Mouse (Mus musculus) right cerebral cortex, postnatal 36 days (tissue): ENCODE results near the gene Lamb2.

Source experiments
- DNase-seq, 2 experiments: peaks; one replicate each; pipeline ENCODE4 v3.0.0; 2022; ENCODE audit warnings: low spot score in 2 of 2, mixed read lengths in 1 of 2

The Lamb2 gene

DNA sequence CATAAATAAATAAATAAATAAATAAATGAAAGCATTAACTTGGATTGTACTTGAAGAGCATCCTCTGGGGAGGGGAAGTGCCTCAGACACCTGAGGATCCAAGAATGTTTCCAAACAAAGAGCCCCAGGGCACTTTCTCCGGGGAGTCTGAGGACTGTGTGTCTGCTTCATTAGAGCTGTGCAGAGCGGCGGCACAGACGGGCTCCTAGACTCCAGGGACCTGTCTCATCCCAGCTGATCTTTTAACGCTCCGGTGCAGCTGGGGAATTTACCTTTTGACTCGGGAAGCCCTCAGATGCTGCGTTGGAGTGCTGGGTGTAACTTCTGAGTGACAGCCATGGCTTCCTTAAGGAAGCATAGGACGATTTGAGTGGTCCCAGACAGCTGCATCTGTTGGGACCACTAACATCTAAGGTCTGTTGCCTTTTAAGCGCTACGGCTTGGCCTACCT lies 18.3 kb upstream of the Lamb2 start, which contains the start of gene Klhdc8b:
TSS of gene Klhdc8b (minus strand) at position 401 of the 451 bp plus-strand sequence.
- DNase-seq, result no peak

DNA sequence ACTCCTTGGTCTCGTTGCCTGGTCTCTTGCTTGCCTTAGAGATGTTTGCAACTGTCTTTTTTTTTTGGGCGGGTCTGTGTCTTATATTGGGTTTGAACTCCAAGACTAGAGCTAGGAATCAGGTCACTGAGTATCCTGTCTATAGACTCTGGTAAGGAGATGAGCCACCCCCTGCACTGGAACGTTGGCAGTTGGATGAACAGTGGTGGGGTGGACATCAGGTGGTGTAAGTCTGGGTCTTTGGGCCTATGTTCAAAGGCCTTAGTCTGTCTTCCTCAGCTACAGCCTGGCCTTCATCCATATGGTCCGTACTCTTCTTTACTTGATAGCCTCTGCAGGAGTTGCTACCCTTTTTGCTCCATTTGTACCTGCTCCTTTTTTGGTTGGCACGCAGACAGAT lies 17.9 kb upstream of the Lamb2 start:
- no peak for DNase-seq

GRCm38 (mm10) chr9:108462192-108462591 lies 17.3 kb upstream of the Lamb2 start:
- DNase-seq, result no peak

DNA sequence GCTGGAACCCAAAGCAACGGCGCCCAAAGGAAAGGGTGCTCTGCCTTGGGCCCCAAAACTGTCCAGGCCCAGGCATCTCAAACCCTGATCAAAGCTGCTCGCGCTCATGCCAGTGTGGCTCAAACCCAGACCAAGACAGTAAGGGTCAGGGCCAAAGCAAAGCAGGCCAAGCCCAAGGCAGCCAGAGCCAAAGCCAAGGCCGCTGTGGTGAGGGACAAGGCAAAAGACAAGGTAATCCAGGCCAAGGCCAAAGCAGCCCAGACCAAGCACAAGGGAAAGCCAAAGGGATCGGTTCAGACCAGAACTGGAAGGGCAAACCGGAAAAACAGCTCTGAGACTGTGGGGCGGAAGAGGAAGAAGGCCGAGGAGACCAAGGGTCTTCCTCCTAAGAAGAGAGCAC lies 15.8 kb upstream of the Lamb2 start:
- no peak for DNase-seq

DNA sequence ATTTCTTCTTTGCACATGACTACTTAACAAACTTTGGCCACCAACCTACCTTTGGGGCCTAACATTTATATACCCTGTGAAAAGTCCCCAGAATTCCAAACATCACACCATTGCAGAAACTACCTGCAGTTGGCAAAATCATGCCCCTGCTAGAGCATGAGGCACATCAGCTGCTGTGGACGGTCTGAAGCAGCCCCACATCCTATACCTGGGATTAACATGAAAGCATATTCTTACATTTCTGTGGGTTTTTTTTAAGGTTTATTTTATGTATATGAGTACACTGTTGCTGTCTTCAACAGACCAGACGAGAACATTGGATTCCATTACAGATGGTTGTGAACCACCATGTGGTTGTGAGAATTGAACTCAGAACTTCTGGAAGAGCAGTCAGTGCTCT lies 13.3 kb upstream of the Lamb2 start:
- DNase-seq, result no peak

DNA sequence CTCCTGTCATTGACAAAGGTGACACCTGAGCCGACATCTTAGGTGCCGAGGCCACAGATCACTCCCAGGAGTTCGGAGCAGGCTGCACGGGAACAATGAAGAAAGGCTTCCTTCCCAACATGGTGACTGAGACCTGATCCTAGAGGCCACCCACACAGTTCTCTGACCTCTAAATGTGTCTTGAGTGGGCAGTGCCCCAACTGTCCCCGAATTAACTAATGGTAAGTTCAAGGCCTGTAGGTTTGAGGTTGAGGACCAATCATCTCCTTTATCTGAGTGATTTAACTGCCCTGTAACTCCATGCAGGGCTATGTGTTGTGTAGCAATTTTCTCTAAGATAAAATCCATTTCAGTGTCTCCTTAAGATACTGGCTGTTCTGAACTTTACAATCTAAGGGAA lies 10.1 kb upstream of the Lamb2 start:
- no peak for DNase-seq

GRCm38 (mm10) chr9:108469845-108470244 lies 9.7 kb upstream of the Lamb2 start:
- DNase-seq, result no peak

GRCm38 (mm10) chr9:108474528-108474927 lies 5.0 kb upstream of the Lamb2 start:
- no peak for DNase-seq

DNA sequence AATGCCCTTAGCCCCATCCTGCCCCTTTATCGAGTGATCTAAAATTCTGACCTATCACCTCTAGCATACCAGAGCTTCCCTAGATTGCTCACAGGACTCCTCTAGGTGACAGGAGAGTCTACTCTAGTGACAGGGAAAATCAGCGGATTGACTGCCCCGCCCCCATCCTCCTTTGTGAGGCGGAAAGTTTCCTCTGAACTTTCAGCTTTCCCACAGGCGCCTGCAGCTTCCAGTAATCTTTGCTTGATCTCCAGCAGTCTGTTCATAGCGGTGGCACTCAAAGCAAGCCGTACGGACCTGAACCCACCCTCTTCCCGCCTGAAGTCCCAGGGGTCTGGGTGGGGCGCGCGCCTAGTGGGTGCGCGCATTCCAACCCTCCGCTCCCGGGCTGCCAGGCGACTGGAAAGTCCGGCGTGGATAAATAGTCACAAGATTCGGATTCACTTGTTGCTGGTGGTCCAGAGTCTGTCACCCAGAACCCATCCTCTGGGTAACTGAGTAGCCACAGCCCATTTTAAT lies 839 bp upstream of the Lamb2 start:
- no peak for DNase-seq

- no peak for DNase-seq
Observed at GRCm38 (mm10) chr9:108479241-108479640, 295 bp upstream of the Lamb2 start.

- DNase-seq, result no peak
Observed at GRCm38 (mm10) chr9:108480813-108481519, 1.4 kb downstream of the Lamb2 start.

- DNase-seq, result no peak
Observed at GRCm38 (mm10) chr9:108481520-108482210, 2.1 kb downstream of the Lamb2 start.

GRCm38 (mm10) chr9:108483051-108483790 lies 3.7 kb downstream of the Lamb2 start:
- DNase-seq, result no peak

DNA sequence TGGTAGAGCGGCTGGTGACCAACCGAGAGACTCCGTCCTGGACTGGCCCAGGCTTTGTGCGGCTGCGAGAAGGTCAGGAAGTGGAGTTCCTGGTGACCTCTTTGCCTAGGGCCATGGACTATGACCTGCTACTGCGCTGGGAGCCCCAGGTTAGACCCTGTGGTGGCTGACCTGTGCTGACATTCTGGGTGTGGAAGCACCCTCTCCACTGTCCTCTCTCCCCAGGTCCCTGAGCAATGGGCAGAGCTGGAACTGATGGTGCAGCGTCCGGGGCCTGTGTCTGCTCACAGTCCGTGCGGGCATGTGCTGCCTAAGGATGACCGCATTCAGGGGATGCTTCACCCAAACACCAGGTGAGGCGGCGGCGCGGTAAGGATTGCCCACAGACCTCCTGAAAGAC lies 4.5 kb downstream of the Lamb2 start:
- DNase-seq, result no peak

DNA sequence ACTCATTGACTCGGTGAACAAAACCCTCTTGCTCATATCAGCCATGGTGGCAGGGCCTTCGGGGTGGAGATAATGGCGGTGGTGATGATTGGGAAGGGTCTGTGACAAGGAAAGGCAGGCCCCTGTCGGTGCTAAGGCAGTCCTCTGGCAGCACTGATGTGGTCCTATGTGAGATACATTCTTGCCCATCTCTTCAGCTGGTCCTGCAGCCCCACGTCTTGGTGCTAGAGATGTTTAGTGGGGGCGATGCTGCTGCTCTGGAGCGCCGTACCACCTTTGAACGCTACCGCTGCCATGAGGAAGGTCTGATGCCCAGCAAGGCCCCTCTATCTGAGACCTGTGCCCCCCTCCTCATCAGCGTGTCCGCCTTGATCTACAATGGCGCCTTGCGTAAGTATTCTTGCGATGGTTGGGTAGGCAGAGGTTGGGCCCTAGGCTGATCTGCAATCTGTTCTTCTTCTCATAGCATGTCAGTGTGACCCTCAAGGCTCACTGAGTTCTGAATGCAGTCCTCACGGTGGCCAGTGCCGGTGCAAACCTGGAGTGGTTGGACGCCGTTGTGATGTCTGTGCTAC lies 5.9 kb downstream of the Lamb2 start:
- DNase-seq, result no peak

DNA sequence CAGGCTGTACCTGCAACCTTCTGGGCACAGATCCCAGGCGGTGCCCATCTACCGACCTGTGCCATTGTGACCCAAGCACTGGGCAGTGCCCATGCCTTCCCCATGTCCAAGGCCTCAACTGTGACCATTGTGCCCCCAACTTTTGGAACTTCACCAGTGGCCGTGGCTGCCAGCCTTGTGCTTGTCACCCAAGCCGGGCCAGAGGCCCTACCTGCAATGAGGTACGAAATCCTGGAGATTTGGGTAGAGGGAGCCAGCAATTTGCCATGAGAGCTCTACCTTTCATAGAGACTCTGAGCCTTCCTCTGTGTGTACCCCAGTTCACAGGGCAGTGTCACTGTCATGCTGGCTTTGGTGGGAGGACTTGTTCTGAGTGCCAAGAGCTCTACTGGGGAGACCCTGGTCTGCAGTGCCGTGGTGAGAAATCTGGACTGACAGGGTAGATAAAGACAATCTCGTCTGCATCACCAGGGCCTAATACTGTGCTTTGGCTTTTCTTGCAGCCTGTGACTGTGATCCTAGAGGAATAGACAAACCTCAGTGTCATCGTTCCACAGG lies 7.5 kb downstream of the Lamb2 start:
- no peak for DNase-seq

DNA sequence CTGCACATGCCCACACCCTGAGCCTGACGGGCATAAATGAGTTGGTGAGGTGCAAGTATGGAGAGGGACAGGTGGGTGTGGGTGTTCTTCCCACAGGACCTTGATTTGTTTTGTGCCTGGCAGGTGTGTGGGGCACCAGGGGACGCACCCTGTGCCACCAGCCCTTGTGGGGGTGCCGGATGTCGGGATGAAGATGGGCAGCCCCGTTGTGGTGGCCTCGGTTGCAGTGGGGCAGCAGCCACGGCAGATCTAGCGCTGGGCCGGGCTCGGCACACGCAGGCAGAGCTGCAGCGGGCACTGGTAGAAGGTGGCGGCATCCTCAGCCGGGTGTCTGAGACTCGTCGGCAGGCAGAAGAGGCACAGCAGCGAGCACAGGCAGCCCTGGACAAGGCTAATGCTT lies 8.9 kb downstream of the Lamb2 start:
- DNase-seq, result no peak

DNA sequence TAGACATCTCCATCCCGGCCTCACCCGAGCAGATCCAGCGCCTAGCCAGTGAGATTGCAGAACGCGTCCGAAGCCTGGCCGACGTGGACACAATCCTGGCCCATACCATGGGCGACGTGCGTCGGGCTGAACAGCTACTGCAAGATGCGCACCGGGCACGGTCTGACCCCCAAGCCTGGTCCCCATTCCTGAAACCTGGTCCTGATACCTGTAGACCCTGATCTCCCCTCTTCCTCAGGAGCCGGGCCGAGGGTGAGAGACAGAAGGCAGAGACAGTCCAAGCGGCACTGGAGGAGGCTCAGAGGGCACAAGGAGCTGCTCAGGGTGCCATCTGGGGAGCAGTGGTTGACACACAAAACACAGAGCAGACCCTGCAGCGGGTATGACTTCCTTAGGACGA lies 9.7 kb downstream of the Lamb2 start:
- DNase-seq, result no peak

- DNase-seq, result no peak
Observed at GRCm38 (mm10) chr9:108489702-108490558, 10.4 kb downstream of the Lamb2 start.

GRCm38 (mm10) chr9:108490559-108491285 lies 11.2 kb downstream of the Lamb2 start, which contains the start of gene Usp19:
Usp19 (plus strand) TSS chr9:108490602.
- peak; percentile 96 to 97 for DNase-seq
